Mouse (Mus musculus): Measurements from ENCODE around the gene Cby1. TPM values are rescaled to one million over a fixed set of nuclear protein-coding genes. Genes with fewer than 3 reads are reported as not detected.

The Cby1 gene
- polyA plus RNA-seq, 1 experiment from 2014 or later = 65.6 TPM

Other genes starting within 250 kb of the Cby1 start
- 97.2 and 99.0 TPM in 2 replicates for gene Csnk1e, start 203.6 kb upstream of the Cby1 start, polyA plus RNA-seq (2015; fragmentation: Nextera tagmentation; extraction: Ambion mirVana)
- gene Kcnj4, start 154.0 kb upstream of the Cby1 start, polyA plus RNA-seq (2015; fragmentation: Nextera tagmentation; extraction: Ambion mirVana) = 0.09 TPM in 1 of 2 replicates, not detected in the other
- gene Kdelr3, start 142.8 kb upstream of the Cby1 start, polyA plus RNA-seq (2015; fragmentation: Nextera tagmentation; extraction: Ambion mirVana) = 89.6 and 91.0 TPM in 2 replicates
- gene Ddx17, start 112.5 kb upstream of the Cby1 start, polyA plus RNA-seq (2015; fragmentation: Nextera tagmentation; extraction: Ambion mirVana) = 48.3 and 53.9 TPM in 2 replicates
- 3.3 TPM in 2 replicates for gene Dmc1, start 54.1 kb upstream of the Cby1 start, polyA plus RNA-seq (2015; fragmentation: Nextera tagmentation; extraction: Ambion mirVana)
- gene Fam227a, start 243 bp upstream of the Cby1 start, polyA plus RNA-seq (2015; fragmentation: Nextera tagmentation; extraction: Ambion mirVana) = 1.6 TPM in 2 replicates
- 235 and 247 TPM in 2 replicates for gene Tomm22, start 11.7 kb downstream of the Cby1 start, polyA plus RNA-seq (2015; fragmentation: Nextera tagmentation; extraction: Ambion mirVana)
- gene Josd1, start 28.7 kb downstream of the Cby1 start, polyA plus RNA-seq (2015; fragmentation: Nextera tagmentation; extraction: Ambion mirVana) = 21.1 and 21.2 TPM in 2 replicates
- gene Gtpbp1, start 31.6 kb downstream of the Cby1 start, polyA plus RNA-seq (2015; fragmentation: Nextera tagmentation; extraction: Ambion mirVana) = 34.4 and 35.1 TPM in 2 replicates
- gene Sun2, start 83.3 kb downstream of the Cby1 start, polyA plus RNA-seq (2015; fragmentation: Nextera tagmentation; extraction: Ambion mirVana) = 8.6 and 10.1 TPM in 2 replicates
- gene Dnal4, start 118.7 kb downstream of the Cby1 start, polyA plus RNA-seq (2015; fragmentation: Nextera tagmentation; extraction: Ambion mirVana) = 68.8 and 73.7 TPM in 2 replicates
- gene Nptxr, start 145.6 kb downstream of the Cby1 start, polyA plus RNA-seq (2015; fragmentation: Nextera tagmentation; extraction: Ambion mirVana) = 2.8 and 3.4 TPM in 2 replicates
- gene Npcd, start 175.0 kb downstream of the Cby1 start, polyA plus RNA-seq (2015; fragmentation: Nextera tagmentation; extraction: Ambion mirVana) = 0.55 TPM in 1 of 2 replicates, not detected in the other
- gene Cbx6, start 175.5 kb downstream of the Cby1 start, polyA plus RNA-seq (2015; fragmentation: Nextera tagmentation; extraction: Ambion mirVana) = 72.9 and 73.8 TPM in 2 replicates
- gene Apobec3, start 232.5 kb downstream of the Cby1 start, polyA plus RNA-seq (2015; fragmentation: Nextera tagmentation; extraction: Ambion mirVana) = 30.0 and 38.5 TPM in 2 replicates

Measured in lung, embryonic 15.5 days (tissue).